Mouse (Mus musculus) lung, postnatal 0 days (tissue): ENCODE measurements around the gene Tox3. TPM values are rescaled to one million over a fixed set of nuclear protein-coding genes. Genes with fewer than 3 reads are reported as not detected.

Experiments used
- ATAC-seq: fragments of 200-750 bp; cut with Nextera tagmentation; 2 replicates; pipeline ENCODE4 v1.8.0; 2017; ENCODE audit warnings: moderate library complexity
- DNase-seq: peaks from one replicate; pipeline ENCODE4 v3.0.0-alpha.2; 2016; ENCODE audit warnings: low spot score
- H3K27ac ChIP-seq: fragments of 300-500 bp; sonication (generic); 2 replicates; pipeline ENCODE4 v1.5.1; 2014; ENCODE audit warnings: antibody characterized with exemption, mild to moderate bottlenecking, low read length, mixed read lengths
- H3K27me3 ChIP-seq: fragments of 300-500 bp; sonication (generic); replicated peaks from 2 replicates; pipeline ENCODE4 v1.6.1; 2014; ENCODE audit warnings: low read length, mixed read lengths; ENCODE audit not compliant: insufficient read depth
- H3K36me3 ChIP-seq: fragments of 300-500 bp; sonication (generic); 2 replicates; pipeline ENCODE4 v1.6.1; 2014; ENCODE audit warnings: low read length, mixed read lengths; ENCODE audit not compliant: insufficient read depth
- H3K4me1 ChIP-seq: fragments of 300-500 bp; sonication (generic); 2 replicates; pipeline ENCODE4 v1.6.1; 2014; ENCODE audit warnings: antibody characterized with exemption, low read depth, low read length, mixed read lengths; ENCODE audit not compliant: insufficient read depth
- H3K4me2 ChIP-seq: fragments of 300-500 bp; sonication (generic); replicated peaks from 2 replicates; pipeline ENCODE4 v1.6.1; 2014; ENCODE audit warnings: low read depth, mild to moderate bottlenecking, low read length, moderate library complexity, mixed read lengths
- H3K4me3 ChIP-seq: fragments of 300-500 bp; sonication (generic); 2 replicates; pipeline ENCODE4 v1.5.1; 2014; ENCODE audit warnings: low read depth, low read length
- H3K9ac ChIP-seq: fragments of 300-500 bp; sonication (generic); replicated peaks from 2 replicates; pipeline ENCODE4 v1.6.1; 2014; ENCODE audit warnings: low read depth, mild to moderate bottlenecking
- H3K9me3 ChIP-seq: fragments of 300-500 bp; sonication (generic); 2 replicates; pipeline ENCODE4 v1.6.1; 2016; ENCODE audit warnings: low read length, mixed read lengths
- CTCF ChIP-seq: IDR thresholded peaks from 2 replicates; pipeline ENCODE4 v1.5.1; 2016; ENCODE audit warnings: antibody characterized with exemption, mild to moderate bottlenecking
- EP300 ChIP-seq: IDR thresholded peaks from 2 replicates; pipeline ENCODE4 v1.6.1; 2016; ENCODE audit warnings: antibody characterized with exemption, mild to moderate bottlenecking, control low read depth
- WGBS: fragments of 180-500 bp; shearing (Covaris S2); extraction: QIAGEN DNeasy Blood & Tissue Kit; methylation state at CpG from one replicate; pipeline ENCODE4 v1.1.7; 2014; 5-methylcytosine and 5-hydroxymethylcytosine counted together
- polyA plus RNA-seq: library from polyadenylated mRNA; unstranded; fragments of >200 nt; fragmentation: Nextera tagmentation; extraction: Ambion mirVana; gene quantifications from 2 replicates; pipeline ENCODE4 v1.2.1, GENCODE M21; 2015

Tox3 gene
- polyA plus RNA-seq, 1 experiment from 2014 or later: 7.6 TPM

GRCm38 (mm10) chr8:90349709-90350562 lies 1.8 kb upstream of the Tox3 start:
- Histone ChIP-seq H3K4me2 (peak overlapping the region; percentile 36; the same call in 1 of the 2 replicates), H3K27ac (peak overlapping the region; percentile 62; the same call in 1 of the 2 replicates), H3K36me3 (no peaks in the 10 kb centered on the region), H3K4me3 (no peak overlapping the region), H3K9me3 (no peaks in the 10 kb centered on the region), H3K9ac (no peak overlapping the region), H3K4me1 (peaks cover 6% of the 10 kb centered on the region; the same call in 1 of the 2 replicates), H3K27me3 (no peaks in the 10 kb centered on the region)
- TF ChIP-seq EP300: 0 out of 2 replicates have a peak, but pooled peaks have one; percentile 5
- TF ChIP-seq CTCF: peak; percentile 69
- ATAC-seq: peak; percentile 81
- WGBS: 22% methylated on average over 13 of the region's 13 CpGs
- DNase-seq: peak; percentile 85

GRCm38 (mm10) chr8:90348926-90349683 lies 962 bp upstream of the Tox3 start:
- Histone ChIP-seq H3K36me3 (no peaks in the 10 kb centered on the region), H3K4me2 (peak overlapping the region; percentile 97), H3K9ac (no peak overlapping the region), H3K4me3 (peak overlapping the region; percentile 63; the same call in 1 of the 2 replicates), H3K27me3 (no peaks in the 10 kb centered on the region), H3K9me3 (no peaks in the 10 kb centered on the region), H3K4me1 (peaks cover 6% of the 10 kb centered on the region; the same call in 1 of the 2 replicates), H3K27ac (peak overlapping the region; percentile 85)
- TF ChIP-seq CTCF: no peak
- TF ChIP-seq EP300: 0 out of 2 replicates have a peak, but pooled peaks have one; percentile 3
- peak; percentile 71 for DNase-seq
- ATAC-seq: peak; percentile 60
- 34% methylated on average over 11 of the region's 11 CpGs for WGBS

GRCm38 (mm10) chr8:90347581-90348177 lies 464 bp downstream of the Tox3 start:
- H3K36me3 ChIP-seq: no peaks in the 10 kb centered on the region
- DNase-seq (peak; percentile 21), ATAC-seq (peak; percentile 33)
- no peaks in the 10 kb centered on the region for H3K9me3 ChIP-seq
- peaks cover 6% of the 10 kb centered on the region; the same call in 1 of the 2 replicates for H3K4me1 ChIP-seq
- no peaks in the 10 kb centered on the region for H3K27me3 ChIP-seq
- H3K9ac ChIP-seq: peak overlapping the region; percentile 55
- H3K4me2 ChIP-seq: peak overlapping the region; percentile 97
- no peak for TF ChIP-seq EP300
- no peak for TF ChIP-seq CTCF
- H3K27ac ChIP-seq: peak overlapping the region; percentile 85
- 1% methylated on average over 44 of the region's 66 CpGs for WGBS
- peak overlapping the region; percentile 63 for H3K4me3 ChIP-seq

- no peaks in the 10 kb centered on the region for H3K9me3 ChIP-seq
- no peak for DNase-seq
- no peaks in the 10 kb centered on the region for H3K27me3 ChIP-seq
- peaks cover 6% of the 10 kb centered on the region; the same call in 1 of the 2 replicates for H3K4me1 ChIP-seq
- H3K36me3 ChIP-seq: no peaks in the 10 kb centered on the region
- H3K27ac ChIP-seq: 0 out of 2 replicates have a peak overlapping the region, but pooled peaks have one; percentile 85
- H3K4me3 ChIP-seq: peak overlapping the region; percentile 63
- H3K9ac ChIP-seq: peak overlapping the region; percentile 55
- WGBS: 1% methylated on average over 21 of the region's 21 CpGs
- H3K4me2 ChIP-seq: peak overlapping the region; percentile 97
- TF ChIP-seq EP300: no peak
- TF ChIP-seq CTCF: no peak
- no peak for ATAC-seq
Observed at GRCm38 (mm10) chr8:90346880-90347535, 1.1 kb downstream of the Tox3 start.

DNA sequence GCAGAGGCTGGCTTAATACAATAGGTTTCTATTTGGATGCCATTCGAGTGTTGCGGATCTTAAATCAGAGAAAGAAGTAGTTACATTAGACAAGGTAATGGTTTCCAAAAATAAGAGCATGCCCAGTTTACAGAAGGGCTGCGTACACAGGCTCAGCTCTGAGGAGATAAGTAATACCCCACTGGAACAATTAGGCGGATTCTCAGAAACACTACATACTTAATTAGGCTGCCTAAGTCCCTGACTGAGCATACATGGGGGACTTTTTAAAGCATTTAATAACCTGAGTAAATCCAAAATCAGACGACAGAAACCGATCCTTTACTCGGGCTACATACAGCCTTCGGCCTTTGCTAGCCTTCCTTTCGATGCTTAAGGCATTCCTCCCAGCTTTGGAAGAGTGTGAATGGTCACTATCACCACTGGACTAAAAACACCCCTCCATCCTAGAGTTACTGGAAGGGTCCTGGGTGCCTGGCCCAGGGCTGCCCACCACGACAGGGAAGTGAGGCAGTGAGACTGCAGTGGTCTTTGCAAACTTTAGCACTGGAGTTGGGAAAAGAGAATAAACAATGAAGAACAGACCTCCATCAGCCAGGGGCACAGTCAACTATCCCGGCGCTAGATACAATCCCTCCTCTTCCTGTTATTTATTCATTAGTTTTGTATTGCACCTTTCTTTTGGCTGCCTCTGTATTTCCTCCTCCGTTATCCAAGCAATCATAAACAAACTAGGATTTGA lies 1.8 kb downstream of the Tox3 start:
- no peaks in the 10 kb centered on the region for H3K36me3 ChIP-seq
- DNase-seq (no peak), ATAC-seq (no peak)
- TF ChIP-seq CTCF: no peak
- no peak for TF ChIP-seq EP300
- H3K9me3 ChIP-seq: no peaks in the 10 kb centered on the region
- 46% methylated on average over 13 of the region's 13 CpGs for WGBS
- H3K4me1 ChIP-seq: peaks cover 6% of the 10 kb centered on the region; the same call in 1 of the 2 replicates
- H3K27ac ChIP-seq: no peak overlapping the region
- H3K27me3 ChIP-seq: no peaks in the 10 kb centered on the region
- peak overlapping the region; percentile 97 for H3K4me2 ChIP-seq
- H3K4me3 ChIP-seq: peak overlapping the region; percentile 63
- no peak overlapping the region for H3K9ac ChIP-seq
